Mouse (Mus musculus) ES-Bruce4 (cell line): ENCODE measurements around the gene Gnaz. TPM values are rescaled to one million over a fixed set of nuclear protein-coding genes. Genes with fewer than 3 reads are reported as not detected.

Experiments
- H3K27ac ChIP-seq: 2 replicates; pipeline ENCODE4 v1.5.1; 2012; ENCODE audit warnings: low read length, inconsistent platforms; ENCODE audit not compliant: insufficient read depth
- H3K27me3 ChIP-seq: 2 replicates; pipeline ENCODE4 v1.6.1; 2012; ENCODE audit warnings: mild to moderate bottlenecking, low read length, inconsistent platforms; ENCODE audit not compliant: control insufficient read depth, poor library complexity, insufficient read depth, severe bottlenecking
- H3K36me3 ChIP-seq: 2 replicates; pipeline ENCODE4 v1.6.1; 2012; ENCODE audit warnings: inconsistent platforms, mild to moderate bottlenecking, low read length, moderate library complexity; ENCODE audit not compliant: control insufficient read depth, poor library complexity, insufficient read depth, severe bottlenecking
- H3K4me1 ChIP-seq: one replicate; pipeline ENCODE4 v1.8.1; 2011; ENCODE audit warnings: low read length; ENCODE audit not compliant: control insufficient read depth, insufficient read depth
- H3K4me3 ChIP-seq: 2 replicates; pipeline ENCODE4 v1.5.1; 2011; ENCODE audit warnings: low read depth, mild to moderate bottlenecking, low read length
- H3K9ac ChIP-seq: 2 replicates; pipeline ENCODE4 v1.6.1; 2012; ENCODE audit warnings: low read depth, mild to moderate bottlenecking, inconsistent platforms; ENCODE audit not compliant: poor library complexity, severe bottlenecking
- H3K9me3 ChIP-seq: replicated peaks from 2 replicates; pipeline ENCODE4 v1.6.1; 2012; ENCODE audit warnings: mild to moderate bottlenecking, low read length, inconsistent platforms; ENCODE audit not compliant: control insufficient read depth, poor library complexity, insufficient read depth, severe bottlenecking
- CTCF ChIP-seq: IDR thresholded peaks from one replicate; pipeline ENCODE4 v1.8.1; 2011; ENCODE audit warnings: low read depth, low read length
- EP300 ChIP-seq: IDR thresholded peaks from 2 replicates; pipeline ENCODE4 v1.6.1; 2011; ENCODE audit warnings: low read depth, low read length; ENCODE audit not compliant: insufficient read depth
- POLR2A ChIP-seq: IDR thresholded peaks from one replicate; pipeline ENCODE4 v1.8.1; 2011; ENCODE audit warnings: low read length; ENCODE audit not compliant: insufficient read depth
- polyA plus RNA-seq: library from polyadenylated mRNA; stranded (reverse); fragments of >200 nt; gene quantifications from 2 replicates; pipeline ENCODE4 v1.2.4, GENCODE M21; 2011; ENCODE audit warnings: low read depth; ENCODE audit not compliant: missing spikeins, insufficient read depth, insufficient read length

Gene Gnaz
- polyA plus RNA-seq, 1 experiment, result 3.1 TPM

DNA sequence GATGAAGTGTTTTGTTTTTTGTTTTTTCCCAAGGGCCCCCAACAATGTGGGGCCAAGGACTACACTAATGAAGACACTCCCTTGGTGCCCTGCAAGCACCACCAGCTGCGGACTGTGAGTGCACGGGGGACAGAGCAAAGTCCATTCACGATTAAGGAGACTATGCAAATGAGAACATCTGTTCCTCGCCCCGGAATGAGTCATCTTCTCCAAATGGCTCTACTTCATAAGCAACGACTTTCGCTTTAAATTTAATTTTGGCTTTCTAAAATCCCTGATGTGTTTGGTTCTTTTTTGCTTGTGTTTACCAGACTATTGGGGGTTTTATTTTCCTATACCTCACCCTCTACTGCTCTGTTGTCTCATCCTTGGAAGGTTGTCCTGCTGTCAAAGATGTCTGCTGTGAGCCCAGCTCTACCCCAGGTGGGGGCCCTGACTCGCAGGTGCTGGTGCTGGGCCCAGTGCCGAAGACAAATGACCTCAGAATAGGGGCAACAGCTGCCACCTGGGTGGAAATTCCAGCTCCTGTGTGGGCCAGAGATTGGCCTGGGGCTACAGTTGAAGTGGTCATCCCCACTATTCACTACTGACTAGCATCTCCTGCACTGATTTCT is 14.0 kb upstream of the Gnaz start:
- Histone ChIP-seq H3K27ac (no peak overlapping the region), H3K36me3 (no peaks in the 10 kb centered on the region), H3K4me1 (peaks cover 5% of the 10 kb centered on the region), H3K9me3 (no peaks in the 10 kb centered on the region), H3K9ac (no peak overlapping the region), H3K4me3 (no peak overlapping the region), H3K27me3 (no peaks in the 10 kb centered on the region)
- TF ChIP-seq EP300 (peak; percentile 78; the same call in 1 of the 2 replicates), CTCF (no peak), POLR2A (no peak)

GRCm38 (mm10) chr10:74964380-74964779 is 2.6 kb upstream of the Gnaz start:
- Histone ChIP-seq H3K9ac (no peak overlapping the region), H3K4me3 (no peak overlapping the region), H3K27ac (no peak overlapping the region), H3K9me3 (no peaks in the 10 kb centered on the region), H3K4me1 (no peaks in the 10 kb centered on the region), H3K36me3 (no peaks in the 10 kb centered on the region), H3K27me3 (no peaks in the 10 kb centered on the region; the same call in 1 of the 2 replicates)
- no peak for TF ChIP-seq POLR2A
- no peak for TF ChIP-seq CTCF
- TF ChIP-seq EP300, result no peak

GRCm38 (mm10) chr10:74967651-74968267 is 782 bp downstream of the Gnaz start:
- H3K36me3 ChIP-seq, result no peaks in the 10 kb centered on the region
- TF ChIP-seq CTCF (no peak), POLR2A (no peak), EP300 (no peak)
- H3K9ac ChIP-seq, result peak overlapping the region; percentile 36
- H3K27me3 ChIP-seq, result no peaks in the 10 kb centered on the region; the same call in 1 of the 2 replicates
- H3K4me1 ChIP-seq, result no peaks in the 10 kb centered on the region
- H3K4me3 ChIP-seq, result peak overlapping the region; percentile 88
- H3K27ac ChIP-seq, result no peak overlapping the region
- H3K9me3 ChIP-seq, result no peaks in the 10 kb centered on the region

DNA sequence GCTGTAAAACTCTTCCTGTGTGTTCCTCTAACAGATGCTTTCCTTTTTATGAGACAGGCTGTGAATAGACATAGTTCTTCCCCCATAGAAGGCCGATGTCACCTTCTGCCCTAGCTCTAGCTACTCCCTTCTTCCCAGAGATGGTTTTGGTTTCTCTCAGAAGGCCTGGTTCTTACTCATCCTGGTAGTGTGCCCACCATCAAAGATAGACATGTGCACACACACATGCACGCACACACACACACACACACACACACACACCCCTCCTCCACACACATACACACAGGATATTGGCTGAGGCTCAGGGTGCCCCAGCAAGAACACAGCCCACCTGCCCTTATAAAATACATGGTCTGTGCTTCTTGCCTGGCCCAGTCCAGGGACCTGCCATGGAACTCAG is 2.3 kb downstream of the Gnaz start:
- Histone ChIP-seq H3K36me3 (no peaks in the 10 kb centered on the region), H3K9me3 (no peaks in the 10 kb centered on the region), H3K27ac (no peak overlapping the region), H3K27me3 (no peaks in the 10 kb centered on the region), H3K4me1 (no peaks in the 10 kb centered on the region), H3K4me3 (no peak overlapping the region), H3K9ac (no peak overlapping the region)
- no peak for TF ChIP-seq POLR2A
- no peak for TF ChIP-seq CTCF
- TF ChIP-seq EP300, result no peak

DNA sequence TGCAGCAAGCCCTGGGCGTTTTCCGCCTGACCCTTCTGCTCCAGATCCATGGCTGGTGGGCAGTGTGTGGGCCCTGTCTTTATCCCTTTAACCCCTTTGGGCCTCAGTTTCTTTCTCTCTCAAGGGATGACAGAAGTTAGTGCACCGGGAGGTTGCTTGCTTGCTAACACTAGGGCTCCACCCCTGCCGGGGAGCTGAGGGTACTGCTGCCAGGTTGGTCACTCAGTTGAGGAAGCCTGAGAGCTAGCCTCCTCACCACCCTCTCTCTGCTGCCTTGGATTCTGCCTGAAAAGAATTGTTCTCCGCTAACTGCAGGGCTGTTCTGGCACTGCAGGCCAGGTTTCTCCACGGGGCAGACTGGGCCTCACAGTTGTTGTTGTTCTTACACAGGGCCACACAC is 6.0 kb downstream of the Gnaz start:
- TF ChIP-seq POLR2A, result no peak
- no peak for TF ChIP-seq CTCF
- TF ChIP-seq EP300, result no peak
- no peaks in the 10 kb centered on the region for H3K4me1 ChIP-seq
- no peaks in the 10 kb centered on the region for H3K27me3 ChIP-seq
- peak overlapping the region; percentile 41 for H3K4me3 ChIP-seq
- H3K27ac ChIP-seq, result no peak overlapping the region
- H3K36me3 ChIP-seq, result no peaks in the 10 kb centered on the region
- no peak overlapping the region for H3K9ac ChIP-seq
- H3K9me3 ChIP-seq, result no peaks in the 10 kb centered on the region

- Histone ChIP-seq H3K36me3 (no peaks in the 10 kb centered on the region), H3K4me3 (no peak overlapping the region), H3K9me3 (no peaks in the 10 kb centered on the region), H3K27ac (no peak overlapping the region), H3K4me1 (no peaks in the 10 kb centered on the region), H3K9ac (no peak overlapping the region), H3K27me3 (no peaks in the 10 kb centered on the region)
- TF ChIP-seq POLR2A (no peak), CTCF (no peak), EP300 (no peak)
These were observed 8.6 kb downstream of the Gnaz start for GRCm38 (mm10) chr10:74975626-74976025.
